Mouse (Mus musculus): Measurements from ENCODE around the gene Pcdh9. TPM values are rescaled to one million over a fixed set of nuclear protein-coding genes. Genes with fewer than 3 reads are reported as not detected.

Gene Pcdh9
- polyA plus RNA-seq, 1 experiment from 2014 or later = 39.2 TPM

GRCm38 (mm10) chr14:93143414-93143813 lies 747.1 kb downstream of the Pcdh9 start:
- Histone ChIP-seq H3K9me3 (no peaks in the 10 kb centered on the region), H3K4me3 (no peak overlapping the region), H3K27ac (no peak overlapping the region), H3K36me3 (no peaks in the 10 kb centered on the region), H3K4me1 (replicated peaks) (no peaks in the 10 kb centered on the region), H3K27me3 (ENCODE audit: insufficient read depth, poor library complexity, severe bottlenecking) (no peaks in the 10 kb centered on the region)
- DNase-seq (ENCODE audit: low spot score) = no peak
- 90% methylated on average over 6 of the region's 6 CpGs for WGBS

- Histone ChIP-seq H3K36me3 (no peaks in the 10 kb centered on the region), H3K27me3 (ENCODE audit: insufficient read depth, poor library complexity, severe bottlenecking) (no peaks in the 10 kb centered on the region), H3K27ac (no peak overlapping the region), H3K9me3 (no peaks in the 10 kb centered on the region), H3K4me1 (replicated peaks) (no peaks in the 10 kb centered on the region), H3K4me3 (no peak overlapping the region)
- DNase-seq (ENCODE audit: low spot score) = no peak
- 88% methylated on average over 4 of the region's 4 CpGs for WGBS
These were observed 748.4 kb downstream of the Pcdh9 start for GRCm38 (mm10) chr14:93142076-93142475.

- WGBS = 92% methylated on average over 3 of the region's 3 CpGs
- H3K9me3 ChIP-seq = no peaks in the 10 kb centered on the region
- no peak overlapping the region for H3K4me3 ChIP-seq
- H3K27ac ChIP-seq = no peak overlapping the region
- H3K36me3 ChIP-seq = no peaks in the 10 kb centered on the region
- H3K4me1 ChIP-seq (replicated peaks) = no peaks in the 10 kb centered on the region
- no peaks in the 10 kb centered on the region for H3K27me3 ChIP-seq (ENCODE audit: insufficient read depth, poor library complexity, severe bottlenecking)
- DNase-seq (ENCODE audit: low spot score) = no peak
These were observed 763.5 kb downstream of the Pcdh9 start for GRCm38 (mm10) chr14:93126993-93127392.

GRCm38 (mm10) chr14:93102755-93103154 lies 787.7 kb downstream of the Pcdh9 start:
- H3K27me3 ChIP-seq (ENCODE audit: insufficient read depth, poor library complexity, severe bottlenecking) = no peaks in the 10 kb centered on the region
- no peak overlapping the region for H3K27ac ChIP-seq
- H3K4me1 ChIP-seq (replicated peaks) = no peaks in the 10 kb centered on the region
- no peak overlapping the region for H3K4me3 ChIP-seq
- 63% methylated on average over 2 of the region's 2 CpGs for WGBS
- H3K36me3 ChIP-seq = no peaks in the 10 kb centered on the region
- no peaks in the 10 kb centered on the region for H3K9me3 ChIP-seq
- no peak for DNase-seq (ENCODE audit: low spot score)

GRCm38 (mm10) chr14:93095081-93095480 lies 795.4 kb downstream of the Pcdh9 start:
- Histone ChIP-seq H3K27ac (no peak overlapping the region), H3K27me3 (ENCODE audit: insufficient read depth, poor library complexity, severe bottlenecking) (no peaks in the 10 kb centered on the region), H3K4me1 (replicated peaks) (no peaks in the 10 kb centered on the region), H3K36me3 (no peaks in the 10 kb centered on the region), H3K9me3 (no peaks in the 10 kb centered on the region), H3K4me3 (no peak overlapping the region)
- DNase-seq (ENCODE audit: low spot score) = no peak
- 70% methylated on average over 2 of the region's 2 CpGs for WGBS

- H3K27me3 ChIP-seq (ENCODE audit: insufficient read depth, poor library complexity, severe bottlenecking) = no peaks in the 10 kb centered on the region
- H3K4me3 ChIP-seq = no peak overlapping the region
- H3K4me1 ChIP-seq (replicated peaks) = no peaks in the 10 kb centered on the region
- DNase-seq (ENCODE audit: low spot score) = no peak
- no peak overlapping the region for H3K27ac ChIP-seq
- H3K36me3 ChIP-seq = no peaks in the 10 kb centered on the region
- 84% methylated on average over 4 of the region's 4 CpGs for WGBS
- H3K9me3 ChIP-seq = no peaks in the 10 kb centered on the region
These were observed 797.7 kb downstream of the Pcdh9 start for GRCm38 (mm10) chr14:93092806-93093205.

- peaks cover 6% of the 10 kb centered on the region; the same call in 1 of the 2 replicates for H3K4me1 ChIP-seq (replicated peaks)
- 76% methylated on average over 2 of the region's 2 CpGs for WGBS
- DNase-seq (ENCODE audit: low spot score) = no peak
These were observed 804.8 kb downstream of the Pcdh9 start for GRCm38 (mm10) chr14:93085646-93086045.

GRCm38 (mm10) chr14:93083140-93083539 lies 807.3 kb downstream of the Pcdh9 start:
- Histone ChIP-seq H3K4me3 (no peak overlapping the region), H3K36me3 (no peaks in the 10 kb centered on the region), H3K27me3 (ENCODE audit: insufficient read depth, poor library complexity, severe bottlenecking) (no peaks in the 10 kb centered on the region), H3K9me3 (no peaks in the 10 kb centered on the region), H3K4me1 (replicated peaks) (peaks cover 6% of the 10 kb centered on the region; the same call in 1 of the 2 replicates), H3K27ac (no peak overlapping the region)
- no peak for DNase-seq (ENCODE audit: low spot score)
- WGBS = 14% methylated on average over 2 of the region's 2 CpGs

More at GRCm38 (mm10) chr14:93085646-93086045, 804.8 kb downstream of the Pcdh9 start:
- Histone ChIP-seq H3K9me3 (no peaks in the 10 kb centered on the region), H3K27me3 (ENCODE audit: insufficient read depth, poor library complexity, severe bottlenecking) (no peaks in the 10 kb centered on the region), H3K36me3 (no peaks in the 10 kb centered on the region), H3K27ac (no peak overlapping the region), H3K4me3 (no peak overlapping the region)

GRCm38 (mm10) chr14:93080910-93081309 lies 809.6 kb downstream of the Pcdh9 start:
- Histone ChIP-seq H3K27me3 (ENCODE audit: insufficient read depth, poor library complexity, severe bottlenecking) (no peaks in the 10 kb centered on the region), H3K4me3 (no peak overlapping the region), H3K9me3 (no peaks in the 10 kb centered on the region), H3K36me3 (no peaks in the 10 kb centered on the region), H3K27ac (no peak overlapping the region), H3K4me1 (replicated peaks) (peaks cover 6% of the 10 kb centered on the region; the same call in 1 of the 2 replicates)
- DNase-seq (ENCODE audit: low spot score) = no peak
- 34% methylated on average over 2 of the region's 2 CpGs for WGBS

- H3K4me3 ChIP-seq = no peak overlapping the region
- no peaks in the 10 kb centered on the region for H3K9me3 ChIP-seq
- no peaks in the 10 kb centered on the region for H3K27me3 ChIP-seq (ENCODE audit: insufficient read depth, poor library complexity, severe bottlenecking)
- H3K36me3 ChIP-seq = no peaks in the 10 kb centered on the region
- 67% methylated on average over 2 of the region's 2 CpGs for WGBS
- no peak for DNase-seq (ENCODE audit: low spot score)
- H3K4me1 ChIP-seq (replicated peaks) = peaks cover 9% of the 10 kb centered on the region; the same call in 1 of the 2 replicates
- H3K27ac ChIP-seq = no peak overlapping the region
These were observed 814.7 kb downstream of the Pcdh9 start for GRCm38 (mm10) chr14:93075761-93076160.

- Histone ChIP-seq H3K9me3 (no peaks in the 10 kb centered on the region), H3K27ac (no peak overlapping the region), H3K4me1 (replicated peaks) (peaks cover 18% of the 10 kb centered on the region), H3K36me3 (no peaks in the 10 kb centered on the region), H3K4me3 (no peak overlapping the region), H3K27me3 (ENCODE audit: insufficient read depth, poor library complexity, severe bottlenecking) (no peaks in the 10 kb centered on the region)
- 69% methylated on average over 5 of the region's 5 CpGs for WGBS
- no peak for DNase-seq (ENCODE audit: low spot score)
These were observed 818.1 kb downstream of the Pcdh9 start for GRCm38 (mm10) chr14:93072346-93072745.

- H3K4me1 ChIP-seq (replicated peaks) = peaks cover 28% of the 10 kb centered on the region
- H3K9me3 ChIP-seq = no peaks in the 10 kb centered on the region
- no peak for DNase-seq (ENCODE audit: low spot score)
- no peak overlapping the region for H3K27ac ChIP-seq
- WGBS = 50% methylated on average over 4 of the region's 4 CpGs
- H3K27me3 ChIP-seq (ENCODE audit: insufficient read depth, poor library complexity, severe bottlenecking) = no peaks in the 10 kb centered on the region
- H3K36me3 ChIP-seq = no peaks in the 10 kb centered on the region
- no peak overlapping the region for H3K4me3 ChIP-seq
These were observed 820.3 kb downstream of the Pcdh9 start for GRCm38 (mm10) chr14:93070140-93070539.

GRCm38 (mm10) chr14:93067411-93068336 lies 822.8 kb downstream of the Pcdh9 start:
- Histone ChIP-seq H3K27me3 (ENCODE audit: insufficient read depth, poor library complexity, severe bottlenecking) (no peaks in the 10 kb centered on the region), H3K36me3 (no peaks in the 10 kb centered on the region), H3K4me1 (replicated peaks) (peaks cover 27% of the 10 kb centered on the region), H3K4me3 (no peak overlapping the region), H3K27ac (peak overlapping the region; percentile 73), H3K9me3 (no peaks in the 10 kb centered on the region)
- no peak for DNase-seq (ENCODE audit: low spot score)
- 71% methylated on average over 5 of the region's 5 CpGs for WGBS
